Mouse (Mus musculus) heart, embryonic 10.5 days (tissue): ENCODE data around the gene Thap3. TPM values are rescaled to one million over a fixed set of nuclear protein-coding genes. Genes with fewer than 3 reads are reported as not detected.
A peak's percentile ranks its signal among the peaks of the same experiment; 100 is the strongest.

Experiments
- DNase-seq: peaks from one replicate; pipeline ENCODE4 v3.0.0-alpha.2; 2017; ENCODE audit warnings: low spot score
- H3K27ac ChIP-seq: fragments of 300-500 bp; sonication (generic); 2 replicates; pipeline ENCODE4 v1.5.1; 2016; ENCODE audit warnings: mild to moderate bottlenecking
- H3K27me3 ChIP-seq: fragments of 300-500 bp; sonication (generic); 2 replicates; pipeline ENCODE4 v1.6.1; 2016; ENCODE audit warnings: mild to moderate bottlenecking; ENCODE audit not compliant: poor library complexity, insufficient read depth, severe bottlenecking
- H3K36me3 ChIP-seq: fragments of 300-500 bp; sonication (generic); 2 replicates; pipeline ENCODE4 v1.6.1; 2016; ENCODE audit warnings: mild to moderate bottlenecking, moderate library complexity
- H3K4me1 ChIP-seq: fragments of 300-500 bp; sonication (generic); 2 replicates; pipeline ENCODE4 v1.6.1; 2016; ENCODE audit warnings: mild to moderate bottlenecking
- H3K4me3 ChIP-seq: fragments of 300-500 bp; sonication (generic); 2 replicates; pipeline ENCODE4 v1.5.1; 2016; ENCODE audit warnings: mild to moderate bottlenecking, moderate library complexity
- H3K9me3 ChIP-seq: fragments of 300-500 bp; sonication (generic); 2 replicates; pipeline ENCODE4 v1.6.1; 2016; ENCODE audit warnings: mild to moderate bottlenecking, moderate library complexity
- WGBS: fragments of 180-500 bp; shearing (Covaris S2); methylation state at CpG from one replicate; pipeline ENCODE4 v1.1.7; 2016; 5-methylcytosine and 5-hydroxymethylcytosine counted together
- polyA plus RNA-seq: library from polyadenylated mRNA; unstranded; fragments of >200 nt; fragmentation: Nextera tagmentation; extraction: Ambion mirVana; gene quantifications from 2 replicates; pipeline ENCODE4 v1.2.1, GENCODE M21; 2016

Gene Thap3
- polyA plus RNA-seq, 1 experiment from 2014 or later = 29.3 TPM

GRCm38 (mm10) chr4:151960513-151960854 lies 28.3 kb downstream of the Thap3 start:
- peak; percentile 92 for DNase-seq
- no peaks in the 10 kb centered on the region for H3K9me3 ChIP-seq
- H3K27me3 ChIP-seq = no peaks in the 10 kb centered on the region
- H3K4me1 ChIP-seq = peaks cover 26% of the 10 kb centered on the region
- H3K27ac ChIP-seq = peak overlapping the region; percentile 69; the same call in 1 of the 2 replicates
- WGBS = 58% methylated on average over 3 of the region's 3 CpGs
- H3K4me3 ChIP-seq = no peak overlapping the region
- H3K36me3 ChIP-seq = peaks cover 91% of the 10 kb centered on the region

- H3K4me1 ChIP-seq = peaks cover 26% of the 10 kb centered on the region
- peak overlapping the region; percentile 69 for H3K27ac ChIP-seq
- no peak for DNase-seq
- H3K9me3 ChIP-seq = no peaks in the 10 kb centered on the region
- H3K4me3 ChIP-seq = no peak overlapping the region
- peaks cover 91% of the 10 kb centered on the region for H3K36me3 ChIP-seq
- H3K27me3 ChIP-seq = no peaks in the 10 kb centered on the region
- 88% methylated on average over 11 of the region's 11 CpGs for WGBS
Measured at GRCm38 (mm10) chr4:151959849-151960512, 28.8 kb downstream of the Thap3 start.

GRCm38 (mm10) chr4:151957584-151958315 lies 31.0 kb downstream of the Thap3 start:
- Histone ChIP-seq H3K36me3 (peaks cover 90% of the 10 kb centered on the region), H3K4me1 (peaks cover 26% of the 10 kb centered on the region), H3K27me3 (no peaks in the 10 kb centered on the region), H3K4me3 (no peak overlapping the region), H3K27ac (peak overlapping the region; percentile 65; the same call in 1 of the 2 replicates), H3K9me3 (no peaks in the 10 kb centered on the region)
- peak; percentile 87 for DNase-seq
- 49% methylated on average over 9 of the region's 9 CpGs for WGBS

GRCm38 (mm10) chr4:151955791-151956190 lies 33.0 kb downstream of the Thap3 start:
- peaks cover 90% of the 10 kb centered on the region for H3K36me3 ChIP-seq
- DNase-seq = no peak
- H3K27ac ChIP-seq = 0 out of 2 replicates have a peak overlapping the region, but pooled peaks have one; percentile 36
- no peaks in the 10 kb centered on the region for H3K27me3 ChIP-seq
- no peak overlapping the region for H3K4me3 ChIP-seq
- 71% methylated on average over 1 of the region's 1 CpGs for WGBS
- H3K4me1 ChIP-seq = peaks cover 26% of the 10 kb centered on the region
- no peaks in the 10 kb centered on the region for H3K9me3 ChIP-seq

DNA sequence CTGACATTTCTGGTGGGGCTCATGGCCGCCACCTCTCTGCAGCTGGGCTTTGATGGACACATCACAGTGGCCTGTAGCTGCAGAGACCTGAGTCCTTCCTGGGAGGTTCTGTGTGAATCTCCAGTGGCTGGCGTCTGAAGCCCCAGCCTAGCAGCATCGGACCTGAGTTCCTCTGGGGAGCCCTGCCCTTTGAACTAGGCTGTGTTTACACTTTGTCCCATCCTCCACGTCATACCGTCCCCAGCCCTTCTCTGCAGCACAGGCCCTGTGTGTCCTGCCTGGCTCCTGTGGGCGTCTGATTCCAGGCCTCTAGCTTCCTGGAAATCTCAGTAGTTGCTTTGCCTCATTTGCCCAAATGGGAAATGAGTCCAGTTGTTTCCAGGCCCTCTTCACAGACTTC lies 35.6 kb downstream of the Thap3 start:
- WGBS = 84% methylated on average over 6 of the region's 6 CpGs
- Histone ChIP-seq H3K9me3 (no peaks in the 10 kb centered on the region), H3K4me1 (peaks cover 39% of the 10 kb centered on the region), H3K27me3 (no peaks in the 10 kb centered on the region), H3K4me3 (no peak overlapping the region), H3K27ac (no peak overlapping the region), H3K36me3 (peaks cover 81% of the 10 kb centered on the region)
- DNase-seq = no peak

DNA sequence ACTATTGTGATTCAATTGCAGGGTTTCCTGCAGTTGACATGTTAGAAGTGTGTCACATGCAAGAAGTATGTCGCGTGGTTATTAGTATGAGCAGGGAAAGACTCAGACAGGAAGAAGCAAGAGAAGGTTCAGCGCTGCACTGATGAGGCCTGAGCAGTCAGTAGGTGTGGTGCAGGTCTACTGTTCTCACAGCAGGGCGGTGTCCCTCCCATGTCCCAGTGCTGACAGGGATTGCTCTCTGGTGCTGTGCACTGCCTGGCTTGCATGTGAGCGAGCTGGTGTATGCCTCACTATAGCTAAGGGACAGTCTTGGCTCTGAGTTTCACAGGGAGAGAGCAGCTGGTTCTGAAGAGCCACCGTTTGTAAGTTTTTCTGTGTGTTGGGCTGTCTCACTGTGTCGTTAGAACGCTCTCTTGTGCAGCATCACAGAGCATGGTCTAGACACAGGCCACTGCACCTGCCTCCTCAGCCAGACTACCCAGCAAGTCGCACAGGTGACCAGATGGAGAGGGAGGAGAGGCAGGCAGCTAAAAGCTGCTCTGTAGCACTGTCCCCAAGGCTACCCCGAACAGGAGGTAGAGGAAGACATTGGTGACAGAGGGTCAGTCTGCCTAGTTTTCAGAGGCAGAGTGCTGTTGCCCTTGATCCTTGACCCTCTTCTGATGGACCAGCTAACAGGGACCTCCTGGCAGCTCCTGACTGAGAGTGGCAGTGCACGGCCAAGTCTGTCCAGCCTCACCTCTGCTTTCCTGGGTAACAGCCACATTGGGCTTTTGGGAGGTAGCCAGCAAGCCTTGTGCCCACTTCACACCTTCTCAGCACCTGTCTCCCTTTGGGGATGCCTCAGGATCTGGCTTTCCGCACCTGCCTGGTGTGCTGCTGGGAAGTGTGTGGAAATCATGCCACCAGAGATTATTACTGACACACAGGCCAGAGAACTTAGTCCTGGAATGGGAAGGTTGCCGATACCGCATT lies 40.0 kb downstream of the Thap3 start:
- Histone ChIP-seq H3K4me1 (peaks cover 38% of the 10 kb centered on the region), H3K36me3 (peaks cover 51% of the 10 kb centered on the region), H3K9me3 (no peaks in the 10 kb centered on the region), H3K27me3 (no peaks in the 10 kb centered on the region), H3K4me3 (no peak overlapping the region), H3K27ac (0 out of 2 replicates have a peak overlapping the region, but pooled peaks have one; percentile 16)
- WGBS = 86% methylated on average over 14 of the region's 14 CpGs
- no peak for DNase-seq

DNA sequence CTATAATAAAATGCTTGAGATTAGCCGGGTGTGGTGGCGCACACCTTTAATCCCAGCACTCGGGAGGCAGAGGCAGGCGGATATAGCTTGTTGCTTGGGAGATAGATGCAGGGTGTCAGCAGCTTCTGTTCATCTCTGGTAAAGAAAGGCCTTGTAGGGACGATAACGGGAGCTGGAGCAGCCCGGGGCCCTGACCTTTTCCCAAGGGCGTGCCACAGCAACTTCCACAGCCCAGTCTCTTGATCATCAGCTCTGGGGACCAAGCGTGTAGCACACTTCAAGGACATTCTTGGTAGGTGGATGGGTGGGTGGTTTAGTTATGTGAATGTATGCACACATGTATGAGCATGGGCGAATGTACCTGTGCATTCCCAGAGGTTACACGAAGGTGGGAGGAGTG lies 42.6 kb downstream of the Thap3 start:
- Histone ChIP-seq H3K9me3 (no peaks in the 10 kb centered on the region), H3K4me1 (peaks cover 42% of the 10 kb centered on the region), H3K4me3 (no peak overlapping the region), H3K27me3 (no peaks in the 10 kb centered on the region), H3K27ac (no peak overlapping the region), H3K36me3 (peaks cover 30% of the 10 kb centered on the region)
- 73% methylated on average over 11 of the region's 11 CpGs for WGBS
- no peak for DNase-seq

- Histone ChIP-seq H3K27ac (no peak overlapping the region), H3K27me3 (no peaks in the 10 kb centered on the region), H3K36me3 (peaks cover 13% of the 10 kb centered on the region), H3K4me1 (peaks cover 33% of the 10 kb centered on the region), H3K4me3 (no peak overlapping the region), H3K9me3 (no peaks in the 10 kb centered on the region)
- 91% methylated on average over 3 of the region's 3 CpGs for WGBS
- no peak for DNase-seq
Measured at GRCm38 (mm10) chr4:151938089-151938488, 50.7 kb downstream of the Thap3 start.

GRCm38 (mm10) chr4:151937441-151937840 lies 51.4 kb downstream of the Thap3 start:
- Histone ChIP-seq H3K4me1 (peaks cover 33% of the 10 kb centered on the region), H3K36me3 (peaks cover 13% of the 10 kb centered on the region), H3K4me3 (no peak overlapping the region), H3K27ac (no peak overlapping the region), H3K9me3 (no peaks in the 10 kb centered on the region), H3K27me3 (no peaks in the 10 kb centered on the region)
- no peak for DNase-seq
- 92% methylated on average over 13 of the region's 13 CpGs for WGBS

DNA sequence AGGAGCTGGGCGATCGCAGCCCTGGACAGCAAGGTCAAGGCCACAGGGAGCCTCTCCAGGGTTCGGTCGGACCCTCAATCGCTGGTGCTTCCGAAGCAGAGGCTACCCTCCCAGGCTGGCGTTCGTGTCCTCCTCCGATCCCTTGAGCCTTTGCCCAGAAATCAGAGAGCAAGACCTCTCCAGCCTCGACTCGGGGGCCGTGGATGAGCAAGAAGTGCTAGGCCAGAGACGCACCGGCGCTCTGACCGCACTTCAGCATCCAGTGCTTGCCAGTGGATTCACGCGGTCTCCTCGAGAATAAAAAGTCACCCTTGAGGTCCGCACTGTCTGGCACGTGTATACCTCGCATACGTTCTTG lies 54.6 kb downstream of the Thap3 start:
- Histone ChIP-seq H3K9me3 (no peaks in the 10 kb centered on the region), H3K4me1 (peaks cover 27% of the 10 kb centered on the region), H3K27ac (peak overlapping the region; percentile 98), H3K27me3 (no peaks in the 10 kb centered on the region), H3K36me3 (peaks cover 9% of the 10 kb centered on the region), H3K4me3 (peak overlapping the region; percentile 100)
- WGBS = 1% methylated on average over 23 of the region's 23 CpGs
- no peak for DNase-seq

- WGBS = under 1% methylated on average over 83 of the region's 83 CpGs
- Histone ChIP-seq H3K4me3 (peak within 1 kb of the TSS; percentile 100), H3K4me1 (peaks cover 27% of the 10 kb centered on the region), H3K36me3 (peaks cover 9% of the 10 kb centered on the region), H3K27ac (peak within 1 kb of the TSS; percentile 98), H3K27me3 (no peaks in the 10 kb centered on the region), H3K9me3 (no peaks in the 10 kb centered on the region)
- DNase-seq = peak; percentile 95
Measured at GRCm38 (mm10) chr4:151933505-151934214, 55.1 kb downstream of the Thap3 start, which contains the start of gene Dnajc11. Gene Dnajc11 (plus strand): TSS chr4:151933691.
